Mouse (Mus musculus): ENCODE measurements around the gene Pjvk. TPM values are rescaled to one million over a fixed set of nuclear protein-coding genes. Genes with fewer than 3 reads are reported as not detected.

Pjvk gene
- total RNA-seq, 4 experiments from 2014 or later, result not detected

Other genes starting within 250 kb of the Pjvk start
- gene Osbpl6, start 242.0 kb upstream of the Pjvk start, total RNA-seq (2022), result 10 to 100 TPM; 41.0 to 54.0 (median 45.9) TPM
- gene Prkra, start 461 bp upstream of the Pjvk start, total RNA-seq (2022), result 1 to 10 TPM; 1.3 to 3.1 (median 2.5) TPM
- gene Fkbp7, start 24.6 kb downstream of the Pjvk start, total RNA-seq (2022), result 1 to 10 TPM; 3.0 to 6.5 (median 5.4) TPM
- gene Plekha3, start 26.8 kb downstream of the Pjvk start, total RNA-seq (2022), result 10 to 100 TPM in 2 of 4 experiments, 1 to 10 TPM in 2; 8.5 to 15.0 (median 10.3) TPM

All from gastrocnemius, adult 8-10 months (tissue).